Mouse (Mus musculus) adrenal gland (tissue): ENCODE data around the gene Ak1.

Experiments
- intact Hi-C: fragments of 180-260 bp; cut with DNase I; formaldehyde crosslinking; loops from one replicate; pipeline ENCODE4 v1.15.1; 2025

Ak1 gene

DNA sequence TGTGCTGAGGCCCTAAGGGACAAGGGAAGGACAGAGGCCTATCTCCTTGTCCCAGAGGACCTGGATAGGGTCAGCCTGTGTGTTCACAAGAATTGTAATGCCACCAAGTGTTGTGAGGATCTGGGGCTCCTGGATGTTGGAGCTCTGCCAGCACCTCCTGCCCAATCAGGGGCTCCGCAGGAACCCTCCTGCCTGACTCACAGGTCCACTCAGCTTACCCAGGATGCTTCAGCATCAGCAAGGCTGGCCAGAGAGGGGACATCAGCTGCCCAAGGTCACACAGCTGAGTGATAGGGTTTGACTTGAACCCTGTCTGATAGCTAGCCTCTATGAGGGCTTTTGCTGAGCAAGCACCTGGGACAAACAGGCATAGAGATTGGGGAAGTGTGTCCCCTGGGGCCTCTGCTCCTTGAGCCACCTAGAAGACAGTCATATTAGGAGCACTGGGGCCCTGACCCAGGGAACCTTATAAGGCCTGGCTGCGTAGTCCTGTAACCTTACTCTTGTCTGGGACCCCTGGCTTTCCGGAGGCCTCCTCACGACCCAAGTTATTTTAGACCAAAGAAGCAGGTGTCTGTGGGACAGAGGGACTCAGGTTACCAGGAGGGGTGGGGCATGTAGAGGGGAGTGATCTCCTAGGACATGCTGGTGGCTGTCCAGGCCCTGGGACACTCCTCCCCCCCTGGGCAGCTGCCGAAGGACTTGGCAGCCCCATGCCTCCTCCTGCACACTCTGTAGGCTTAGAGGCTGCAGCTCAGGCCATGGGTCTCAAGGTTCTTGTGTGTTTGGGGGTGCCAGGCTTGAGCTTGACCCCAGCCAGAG is 4.5 kb downstream of the Ak1 start:
- intact Hi-C loops, result no loop called here

- intact Hi-C loops, result no loop called here
These were observed 5.9 kb downstream of the Ak1 start for GRCm38 (mm10) chr2:32627266-32628043.

GRCm38 (mm10) chr2:32628044-32628550 is 6.5 kb downstream of the Ak1 start:
- intact Hi-C loops, result no loop called here

DNA sequence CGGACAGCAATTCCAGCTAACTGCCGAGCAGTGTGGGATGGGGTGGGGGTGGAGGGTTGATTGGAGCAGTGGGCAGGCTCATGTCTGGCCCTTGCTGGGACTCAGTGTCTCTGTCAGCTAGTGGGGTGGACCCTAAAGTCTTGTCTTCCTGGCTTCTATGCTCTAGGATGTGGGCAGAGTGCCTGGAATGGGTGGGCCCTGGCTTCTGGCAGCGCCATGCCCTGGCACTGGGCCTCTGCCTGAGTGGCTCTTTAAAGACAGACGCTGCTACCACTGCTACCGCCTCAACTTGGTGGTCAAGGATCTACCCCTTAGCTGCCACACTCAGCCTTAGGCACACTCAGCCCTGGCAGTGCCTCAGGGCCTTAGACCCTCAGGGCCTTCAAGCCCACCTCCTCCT is 7.2 kb downstream of the Ak1 start:
- intact Hi-C loops, result no loop called here

GRCm38 (mm10) chr2:32629276-32629976 is 7.9 kb downstream of the Ak1 start:
- intact Hi-C loops, result no loop called here

DNA sequence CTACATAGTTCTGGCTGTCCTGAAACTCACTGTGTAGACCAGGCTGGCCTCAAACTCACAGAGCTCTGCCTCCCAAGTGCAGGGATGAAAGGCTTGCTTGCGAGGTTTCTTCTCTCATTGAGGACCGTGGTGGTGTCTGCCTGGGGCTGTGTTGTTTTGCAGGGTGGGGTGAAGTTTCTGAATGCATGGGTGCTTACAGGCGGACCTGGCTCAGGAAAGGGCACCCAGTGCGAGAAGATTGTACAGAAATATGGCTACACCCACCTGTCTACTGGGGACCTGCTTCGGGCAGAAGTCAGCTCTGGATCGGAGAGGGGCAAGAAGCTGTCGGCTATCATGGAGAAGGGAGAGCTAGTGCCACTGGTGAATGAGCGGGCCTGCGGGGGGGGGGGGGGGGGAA is 8.5 kb downstream of the Ak1 start:
- intact Hi-C loops, result loop anchor here (2.0 to 10.0 kb wide), 2 partner anchors 59 to 125 kb away; partner anchors contain the start of gene Tor2a

- intact Hi-C loops, result loop anchor here (2.0 to 10.0 kb wide), 2 partner anchors 58 to 124 kb away; partner anchors contain the start of gene Tor2a
These were observed 9.5 kb downstream of the Ak1 start for GRCm38 (mm10) chr2:32631046-32631445.

DNA sequence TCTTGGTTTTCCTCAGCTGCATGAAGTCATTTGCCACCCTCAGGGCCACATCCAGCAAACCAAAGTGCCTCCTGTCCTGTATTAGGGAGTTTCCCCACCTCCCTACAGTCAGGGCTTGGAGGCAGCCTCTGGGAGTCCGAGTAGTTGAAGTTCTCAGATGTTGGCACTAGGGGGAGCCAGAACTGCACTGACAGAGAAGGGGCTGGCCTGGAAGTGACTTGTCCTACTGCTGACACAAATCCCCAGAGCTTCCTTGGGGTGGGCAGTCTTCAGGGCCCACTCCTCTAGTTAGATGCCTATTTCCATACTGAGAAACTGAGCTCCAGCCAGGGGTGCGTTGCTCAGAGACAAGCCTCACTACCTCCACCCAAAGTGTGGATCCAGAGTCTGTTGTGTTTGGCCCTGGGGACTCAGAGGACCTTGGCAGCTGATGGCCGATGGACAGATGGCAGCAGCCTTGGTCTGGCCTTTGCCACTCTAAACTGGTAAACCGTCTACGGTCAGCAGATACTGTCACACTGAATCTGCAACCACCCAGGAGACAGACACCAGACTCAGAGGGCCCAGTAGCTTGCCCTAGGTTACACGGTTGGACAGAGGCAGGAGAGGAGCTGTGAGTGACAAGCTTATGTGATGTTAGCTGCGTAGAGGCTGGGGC is 10.3 kb downstream of the Ak1 start:
- intact Hi-C loops, result loop anchor here (2.0 to 10.0 kb wide), 2 partner anchors 57 to 123 kb away; partner anchors contain the start of gene Tor2a

DNA sequence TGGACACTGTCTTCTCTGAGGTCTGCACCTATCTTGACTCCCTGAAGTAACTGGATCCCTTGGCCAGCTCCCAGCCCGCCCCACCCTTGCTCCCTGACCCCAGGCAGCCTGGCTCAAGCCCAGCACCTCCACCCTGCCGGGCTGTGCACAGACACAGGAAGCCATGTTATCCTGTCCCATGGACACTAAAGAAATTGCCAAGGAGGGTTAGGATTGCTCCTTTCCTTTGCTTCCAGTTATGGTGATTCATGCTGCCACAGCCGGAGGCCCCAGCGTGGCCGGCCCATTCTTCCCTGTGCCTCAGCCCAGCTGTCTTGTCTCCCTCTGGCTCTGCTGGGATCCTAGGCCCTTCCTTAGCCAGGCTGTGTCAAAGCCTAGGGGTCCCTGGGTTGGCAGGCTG is 12.1 kb downstream of the Ak1 start:
- intact Hi-C loops, result loop anchor here (10.0 kb wide), 1 partner anchor 121 kb away; the partner anchor contains the start of gene Tor2a

GRCm38 (mm10) chr2:32634277-32635105 is 12.9 kb downstream of the Ak1 start:
- intact Hi-C loops, result loop anchor here (10.0 kb wide), 1 partner anchor 120 kb away; the partner anchor contains the start of gene Tor2a

- intact Hi-C loops, result loop anchor here (10.0 kb wide), 1 partner anchor 118 kb away; the partner anchor contains the start of gene Tor2a
These were observed 15.1 kb downstream of the Ak1 start for GRCm38 (mm10) chr2:32636617-32637016.

DNA sequence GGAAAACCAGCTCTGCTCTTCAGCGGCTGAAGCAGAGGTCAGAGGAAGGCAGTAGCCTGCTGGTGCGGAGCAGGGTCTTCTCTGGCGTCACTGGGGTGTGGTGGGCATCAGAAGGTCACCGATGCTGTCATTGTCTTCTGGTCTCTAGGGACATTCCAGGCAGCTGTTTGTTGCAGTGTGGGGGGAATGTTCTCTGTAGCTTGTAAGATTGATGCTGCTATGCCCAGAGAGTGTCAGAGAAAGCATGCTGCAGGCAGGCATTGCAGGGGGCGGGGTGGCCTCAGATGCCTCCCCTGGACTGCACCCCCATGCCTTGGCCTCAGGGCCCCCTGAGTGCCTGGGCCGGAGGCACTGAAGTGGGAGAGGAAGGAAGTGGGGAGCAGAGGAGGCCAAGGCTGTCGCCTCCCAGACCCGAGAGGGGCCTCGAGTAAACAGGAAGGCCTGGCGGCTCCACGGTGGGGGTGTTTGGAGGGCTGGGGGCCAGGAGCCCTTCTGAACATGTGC is 16.3 kb downstream of the Ak1 start:
- intact Hi-C loops, result loop anchor here (10.0 kb wide), 1 partner anchor 117 kb away; the partner anchor contains the start of gene Tor2a

DNA sequence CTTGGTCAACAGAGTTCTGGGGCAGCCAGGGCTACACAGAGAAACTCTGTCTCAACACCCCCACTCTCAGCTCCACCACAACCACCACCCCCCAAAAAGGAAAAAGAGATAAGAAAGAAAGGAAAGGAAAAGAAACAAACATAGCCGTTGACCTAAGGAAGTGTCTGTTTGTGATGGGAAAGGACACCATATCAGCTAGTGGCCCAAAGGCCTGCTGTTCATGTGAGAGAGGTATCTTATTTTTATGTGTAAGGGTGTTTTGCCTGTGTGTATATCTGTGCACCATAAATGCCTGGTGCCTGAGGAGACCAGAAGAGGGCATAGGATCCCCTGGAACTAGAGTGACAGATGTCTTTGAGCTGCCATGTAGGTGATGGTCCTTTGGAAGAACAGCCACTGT is 18.1 kb downstream of the Ak1 start:
- intact Hi-C loops, result loop anchor here (10.0 kb wide), 1 partner anchor 115 kb away; the partner anchor contains the start of gene Tor2a

DNA sequence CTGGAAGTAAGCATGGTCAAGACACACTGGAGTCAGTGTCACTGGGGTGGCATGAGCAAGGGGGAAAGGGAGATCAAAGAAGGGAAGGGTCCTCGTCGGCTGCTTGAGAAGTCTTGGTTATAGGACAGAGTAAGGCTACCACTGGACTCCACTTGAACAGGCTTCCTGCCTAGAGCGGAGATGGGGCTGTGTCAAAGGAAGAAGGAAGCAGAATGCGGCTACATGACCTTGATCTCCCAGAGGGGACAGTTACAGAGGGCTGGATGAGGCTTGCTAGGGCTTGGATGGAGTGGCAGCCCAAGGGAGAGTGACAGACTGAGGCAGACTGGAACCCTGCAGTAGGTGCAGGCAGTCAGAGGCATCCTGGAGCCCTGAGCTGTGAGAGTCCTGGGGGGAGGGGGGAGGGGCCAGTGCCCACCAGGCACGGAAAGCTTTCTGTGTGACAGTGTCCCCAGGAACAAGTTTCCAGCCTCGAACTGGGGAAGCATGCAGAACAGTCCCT is 19.0 kb downstream of the Ak1 start:
- intact Hi-C loops, result no loop called here

DNA sequence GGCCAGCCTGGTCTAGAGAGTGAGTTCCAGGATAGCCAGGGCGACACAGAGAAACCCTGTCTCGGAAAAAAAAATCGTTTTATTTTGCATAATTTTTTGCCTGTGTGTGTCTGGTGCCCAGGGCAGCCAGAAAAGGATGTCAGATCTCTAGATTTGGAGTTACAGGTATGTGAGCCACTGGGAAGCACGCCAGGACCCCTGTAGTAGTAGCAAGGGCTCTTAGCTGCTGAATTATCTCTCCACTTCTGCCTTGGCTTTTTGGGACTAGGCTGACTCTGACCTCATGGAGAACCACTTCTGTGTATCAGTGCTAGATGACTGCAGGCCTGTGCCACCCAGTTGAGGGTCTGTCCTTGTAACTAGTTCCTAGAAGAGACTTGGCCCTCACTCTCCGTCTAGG is 20.3 kb downstream of the Ak1 start:
- intact Hi-C loops, result no loop called here

- intact Hi-C loops, result no loop called here
These were observed 21.3 kb downstream of the Ak1 start for GRCm38 (mm10) chr2:32642813-32643212.

- intact Hi-C loops, result no loop called here
These were observed 22.5 kb downstream of the Ak1 start for GRCm38 (mm10) chr2:32644083-32644482.

DNA sequence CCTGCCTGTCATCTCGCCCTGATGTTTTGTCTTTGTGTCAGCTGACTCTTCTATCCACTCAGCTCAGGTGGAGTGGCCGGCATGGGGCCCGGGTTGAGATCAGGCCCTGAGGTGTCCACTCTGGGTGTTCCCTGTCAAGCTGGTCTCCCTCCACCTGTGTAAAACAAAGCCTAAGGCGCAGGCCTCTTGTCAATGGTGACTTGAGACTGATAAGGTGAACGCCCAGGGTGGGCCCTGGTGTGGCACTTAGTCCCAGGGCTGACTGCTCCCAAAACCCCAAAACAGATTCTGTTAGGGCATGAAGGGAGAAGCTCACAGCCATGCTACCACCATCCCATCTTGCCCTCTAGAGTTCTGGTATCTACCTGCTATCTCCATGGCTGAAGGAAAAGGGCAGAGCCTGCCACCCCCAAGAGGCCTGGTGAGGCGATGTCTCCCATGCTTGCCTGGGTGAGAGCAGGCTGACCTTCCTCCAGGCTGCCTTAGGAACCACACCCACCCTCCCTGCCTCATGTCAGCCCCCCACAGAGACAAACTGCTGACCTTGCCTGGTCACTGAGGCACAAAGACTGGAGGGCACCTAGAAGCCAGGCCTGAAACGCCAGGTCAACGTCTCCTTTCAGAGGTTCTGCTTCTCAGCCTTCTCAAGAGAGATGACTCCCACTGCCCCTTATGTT is 23.4 kb downstream of the Ak1 start:
- intact Hi-C loops, result no loop called here

GRCm38 (mm10) chr2:32645647-32646046 is 24.1 kb downstream of the Ak1 start:
- intact Hi-C loops, result no loop called here
